Mouse (Mus musculus) embryonic facial prominence, embryonic 15.5 days (tissue): ENCODE data around the gene Arhgef28. TPM values are rescaled to one million over a fixed set of nuclear protein-coding genes. Genes with fewer than 3 reads are reported as not detected.
A peak's percentile ranks its signal among the peaks of the same experiment; 100 is the strongest.
"Not testable (repeated sequence)": the region's sequence is repeated elsewhere in the genome, so short reads cannot be mapped to it uniquely, and the experiment has no call there.

ENCODE experiments used
- ATAC-seq: fragments of 200-750 bp; cut with Nextera tagmentation; 2 replicates; pipeline ENCODE4 v1.8.0; 2017; ENCODE audit warnings: low read depth, moderate TSS enrichment; ENCODE audit not compliant: insufficient number of reproducible peaks, low FRiP score, low TSS enrichment
- H3K27ac ChIP-seq: fragments of 300-500 bp; sonication (generic); replicated peaks from 2 replicates; pipeline ENCODE4 v1.5.1; 2015; ENCODE audit warnings: mild to moderate bottlenecking, inconsistent platforms
- H3K27me3 ChIP-seq: fragments of 300-500 bp; sonication (generic); 2 replicates; pipeline ENCODE4 v1.6.1; 2015; ENCODE audit warnings: inconsistent platforms
- H3K36me3 ChIP-seq: fragments of 300-500 bp; sonication (generic); 2 replicates; pipeline ENCODE4 v1.6.1; 2015; ENCODE audit warnings: mild to moderate bottlenecking, inconsistent platforms
- H3K4me1 ChIP-seq: fragments of 300-500 bp; sonication (generic); 2 replicates; pipeline ENCODE4 v1.6.1; 2015; ENCODE audit warnings: inconsistent platforms
- H3K4me2 ChIP-seq: fragments of 300-500 bp; sonication (generic); replicated peaks from 2 replicates; pipeline ENCODE4 v1.6.1; 2015; ENCODE audit warnings: mild to moderate bottlenecking, inconsistent platforms
- H3K4me3 ChIP-seq: fragments of 300-500 bp; sonication (generic); replicated peaks from 2 replicates; pipeline ENCODE4 v1.5.1; 2015; ENCODE audit warnings: mild to moderate bottlenecking, inconsistent platforms
- H3K9ac ChIP-seq: fragments of 300-500 bp; sonication (generic); 2 replicates; pipeline ENCODE4 v1.6.1; 2015; ENCODE audit warnings: inconsistent platforms
- H3K9me3 ChIP-seq: fragments of 300-500 bp; sonication (generic); replicated peaks from 2 replicates; pipeline ENCODE4 v1.6.1; 2016; ENCODE audit warnings: inconsistent platforms
- WGBS: fragments of 180-500 bp; shearing (Covaris S2); methylation state at CpG from one replicate; pipeline ENCODE4 v1.1.7; 2015; 5-methylcytosine and 5-hydroxymethylcytosine counted together
- polyA plus RNA-seq: library from polyadenylated mRNA; unstranded; fragments of >200 nt; fragmentation: Nextera tagmentation; extraction: Ambion mirVana; gene quantifications from 2 replicates; pipeline ENCODE4 v1.2.1, GENCODE M21; 2015

Arhgef28 gene
- polyA plus RNA-seq, 1 experiment from 2014 or later = 14.7 TPM

DNA sequence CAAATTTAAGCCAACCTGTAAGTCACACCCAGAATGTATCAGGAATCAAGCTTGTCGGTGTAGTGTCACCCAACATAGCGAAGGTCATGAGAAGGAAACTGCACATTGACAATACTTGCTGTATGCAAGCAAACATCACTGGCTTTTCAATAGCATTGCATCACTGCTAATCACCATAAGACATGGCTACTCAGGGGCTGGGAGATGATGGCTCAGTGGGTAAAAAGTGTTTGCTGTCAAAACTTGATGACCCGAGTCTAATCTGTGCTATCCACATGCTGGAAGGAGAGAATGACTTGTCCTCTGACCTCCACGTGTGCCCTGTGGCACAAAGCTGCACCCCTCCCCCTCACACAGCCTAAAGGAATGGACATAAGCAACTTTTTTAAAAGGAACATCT lies 133.0 kb downstream of the Arhgef28 start:
- Histone ChIP-seq H3K9ac (no peak overlapping the region), H3K27ac (no peak overlapping the region), H3K9me3 (no peaks in the 10 kb centered on the region), H3K4me3 (no peak overlapping the region), H3K4me2 (no peak overlapping the region), H3K4me1 (no peaks in the 10 kb centered on the region), H3K36me3 (no peaks in the 10 kb centered on the region), H3K27me3 (no peaks in the 10 kb centered on the region)
- ATAC-seq = no peak
- WGBS = 70% methylated on average over 4 of the region's 4 CpGs

DNA sequence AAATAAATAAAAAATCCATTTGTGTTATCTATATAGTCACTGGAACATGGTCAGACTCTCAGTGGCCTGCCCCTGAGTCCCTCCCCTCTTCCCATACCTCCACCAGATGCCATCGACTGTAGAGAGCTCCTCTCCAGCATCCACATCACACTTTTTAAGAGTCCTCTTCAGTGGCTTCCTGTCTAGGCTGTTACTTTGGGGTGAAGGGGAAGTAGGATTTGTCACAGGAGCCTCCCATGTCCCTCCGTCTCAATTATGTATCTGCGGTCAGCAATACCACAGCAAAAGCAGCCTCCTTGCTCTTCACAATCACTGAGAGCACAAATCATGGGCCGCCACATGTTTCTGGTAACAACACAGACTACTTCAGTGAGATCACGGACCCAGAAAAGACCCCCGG lies 135.8 kb downstream of the Arhgef28 start:
- Histone ChIP-seq H3K4me2 (no peak overlapping the region), H3K36me3 (no peaks in the 10 kb centered on the region), H3K4me1 (no peaks in the 10 kb centered on the region), H3K4me3 (no peak overlapping the region), H3K27ac (no peak overlapping the region), H3K9ac (no peak overlapping the region), H3K9me3 (no peaks in the 10 kb centered on the region), H3K27me3 (no peaks in the 10 kb centered on the region)
- no peak for ATAC-seq
- 92% methylated on average over 6 of the region's 6 CpGs for WGBS

DNA sequence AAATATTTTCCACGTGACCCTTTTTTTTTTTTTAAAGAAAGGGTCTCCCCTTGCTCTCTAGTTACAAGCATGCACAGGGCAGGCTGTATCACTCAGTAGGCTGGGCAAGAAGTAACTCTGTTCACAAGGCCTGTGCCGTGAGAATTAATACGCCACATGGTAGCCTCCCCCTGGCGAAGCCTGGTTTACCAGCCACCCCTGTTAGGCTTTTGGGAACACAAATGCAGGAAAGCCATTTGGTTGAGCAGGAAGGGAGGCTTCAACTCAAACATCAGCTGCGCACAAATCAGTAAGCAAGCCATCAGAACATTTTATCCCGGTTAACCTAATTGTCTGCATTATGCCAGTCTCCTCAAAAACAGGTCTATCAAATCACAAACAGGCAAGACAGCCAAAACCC lies 136.6 kb downstream of the Arhgef28 start:
- Histone ChIP-seq H3K9me3 (no peaks in the 10 kb centered on the region), H3K4me2 (no peak overlapping the region), H3K27ac (no peak overlapping the region), H3K9ac (no peak overlapping the region), H3K27me3 (no peaks in the 10 kb centered on the region), H3K4me3 (no peak overlapping the region), H3K4me1 (no peaks in the 10 kb centered on the region), H3K36me3 (no peaks in the 10 kb centered on the region)
- 84% methylated on average over 6 of the region's 6 CpGs for WGBS
- no peak for ATAC-seq

DNA sequence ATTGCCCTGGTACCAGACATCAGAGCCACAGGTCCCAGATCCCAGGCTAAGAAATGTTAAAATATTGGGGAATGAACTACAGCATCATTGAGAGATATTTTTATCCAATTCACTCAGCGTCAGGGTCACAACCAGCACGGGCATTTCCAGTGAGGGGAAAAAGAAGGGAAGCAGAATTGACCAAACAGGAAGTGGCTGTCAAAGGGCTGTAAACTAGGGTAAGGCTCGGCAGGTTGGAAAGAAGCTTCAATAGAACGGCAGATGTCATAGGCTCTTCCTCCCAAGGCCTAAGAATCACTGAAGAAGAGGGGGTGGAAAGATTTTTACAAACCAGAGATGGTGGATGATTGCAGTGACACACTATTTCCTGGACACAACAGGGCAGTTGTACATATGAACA lies 143.4 kb downstream of the Arhgef28 start:
- Histone ChIP-seq H3K9ac (no peak overlapping the region), H3K4me3 (no peak overlapping the region), H3K27me3 (no peaks in the 10 kb centered on the region), H3K36me3 (no peaks in the 10 kb centered on the region), H3K4me1 (no peaks in the 10 kb centered on the region), H3K27ac (no peak overlapping the region), H3K9me3 (no peaks in the 10 kb centered on the region), H3K4me2 (no peak overlapping the region)
- no peak for ATAC-seq
- WGBS = 58% methylated on average over 4 of the region's 4 CpGs

DNA sequence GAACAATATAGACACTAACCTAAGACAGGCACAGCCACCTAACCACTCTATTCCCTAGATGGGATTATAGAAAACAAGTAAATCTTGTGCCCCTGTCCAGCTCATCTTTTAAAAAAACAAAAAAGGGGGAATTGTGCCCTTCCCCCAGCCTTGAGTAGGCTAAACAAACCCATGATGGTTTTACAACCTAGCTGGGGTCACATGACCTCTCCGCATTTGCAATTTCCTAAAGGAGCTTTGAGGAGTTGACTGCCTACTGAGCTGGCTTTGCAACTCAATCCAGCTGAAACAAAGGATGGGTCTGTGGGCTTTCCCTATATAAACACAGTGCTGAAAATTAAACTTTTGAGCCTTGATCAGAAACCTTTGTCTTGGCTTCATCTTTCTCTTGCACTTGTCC lies 146.1 kb downstream of the Arhgef28 start:
- not testable (repeated sequence) for H3K4me2 ChIP-seq, ATAC-seq, H3K36me3 ChIP-seq, H3K9me3 ChIP-seq, H3K27me3 ChIP-seq, H3K9ac ChIP-seq, H3K4me3 ChIP-seq, H3K27ac ChIP-seq
- peaks cover 11% of the 10 kb centered on the region for H3K4me1 ChIP-seq
- 81% methylated on average over 1 of the region's 1 CpGs for WGBS

DNA sequence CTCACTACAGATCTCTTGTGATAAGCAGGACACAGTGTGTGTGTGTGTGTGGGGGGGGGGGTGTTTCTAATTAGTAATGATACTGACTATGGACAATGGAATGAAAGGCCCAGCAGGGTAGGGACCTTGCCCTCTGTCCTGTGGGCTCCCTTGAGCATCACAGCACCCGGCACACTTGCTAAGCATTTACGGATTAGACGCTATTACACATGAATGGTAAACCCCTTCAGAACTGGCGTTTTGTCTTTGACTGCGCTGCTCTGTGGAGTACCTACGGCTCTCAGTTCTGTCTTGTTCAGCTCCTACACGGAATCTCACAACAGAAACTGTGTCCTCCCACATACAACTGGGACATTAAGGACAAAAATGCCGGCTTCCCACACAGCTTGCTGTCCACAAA lies 151.0 kb downstream of the Arhgef28 start:
- Histone ChIP-seq H3K27ac (no peak overlapping the region), H3K4me1 (peaks cover 11% of the 10 kb centered on the region), H3K36me3 (no peaks in the 10 kb centered on the region), H3K9ac (no peak overlapping the region), H3K4me2 (no peak overlapping the region), H3K9me3 (0 out of 2 replicates have a peak, but pooled peaks cover 5% of the 10 kb centered on the region), H3K27me3 (no peaks in the 10 kb centered on the region), H3K4me3 (no peak overlapping the region)
- no peak for ATAC-seq
- 76% methylated on average over 8 of the region's 8 CpGs for WGBS

DNA sequence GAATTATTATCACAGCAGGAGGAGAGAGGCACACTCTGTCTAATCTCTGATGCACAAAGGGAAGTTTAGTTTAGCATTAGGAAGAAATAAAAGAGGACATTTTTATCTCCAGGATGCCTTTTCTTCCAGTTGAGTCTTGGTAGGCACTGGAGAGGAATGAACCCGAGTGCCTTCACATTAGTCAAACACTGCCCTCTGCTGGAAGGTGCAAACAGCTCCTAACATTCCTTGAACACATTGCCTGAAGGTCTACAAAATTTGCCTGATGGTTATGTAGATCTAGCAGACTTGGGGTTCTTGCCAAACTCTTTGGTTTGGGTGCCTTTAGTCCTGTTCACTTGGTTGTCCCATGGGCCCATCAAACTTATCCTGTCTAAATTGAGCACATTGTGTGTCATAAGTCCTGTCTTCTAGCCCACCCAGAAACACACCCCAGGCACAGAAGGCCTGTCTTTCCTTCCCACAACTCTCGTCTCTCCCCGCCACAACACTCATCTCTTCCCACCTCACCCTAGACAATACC lies 165.6 kb downstream of the Arhgef28 start:
- no peaks in the 10 kb centered on the region for H3K36me3 ChIP-seq
- H3K4me2 ChIP-seq = no peak overlapping the region
- H3K27me3 ChIP-seq = no peaks in the 10 kb centered on the region; the same call in 1 of the 2 replicates
- H3K9me3 ChIP-seq = no peaks in the 10 kb centered on the region
- no peak overlapping the region for H3K4me3 ChIP-seq
- H3K27ac ChIP-seq = no peak overlapping the region
- WGBS = 58% methylated on average over 3 of the region's 3 CpGs
- H3K9ac ChIP-seq = no peak overlapping the region
- H3K4me1 ChIP-seq = no peaks in the 10 kb centered on the region
- no peak for ATAC-seq

DNA sequence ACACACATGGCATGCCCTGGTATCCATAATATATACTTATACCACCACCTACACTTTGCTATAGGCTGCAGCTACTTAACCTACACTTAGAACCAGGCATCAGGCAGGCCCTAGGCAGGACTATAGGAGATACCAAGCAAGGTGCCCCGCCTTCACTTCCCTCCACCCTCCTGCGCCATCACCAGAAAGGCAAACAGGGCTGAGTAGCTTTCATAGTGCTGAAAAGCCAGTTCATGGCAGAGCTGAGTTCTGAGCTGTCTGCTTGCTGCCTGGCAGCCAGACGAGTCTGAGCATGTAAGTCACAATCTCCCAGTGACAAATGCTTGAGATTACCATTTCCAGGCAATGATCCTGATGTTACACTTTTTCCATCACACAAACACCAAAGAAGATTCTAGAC lies 167.5 kb downstream of the Arhgef28 start:
- Histone ChIP-seq H3K27me3 (no peaks in the 10 kb centered on the region; the same call in 1 of the 2 replicates), H3K9ac (no peak overlapping the region), H3K4me3 (no peak overlapping the region), H3K36me3 (no peaks in the 10 kb centered on the region), H3K4me1 (no peaks in the 10 kb centered on the region), H3K27ac (no peak overlapping the region), H3K9me3 (no peaks in the 10 kb centered on the region), H3K4me2 (no peak overlapping the region)
- no peak for ATAC-seq
- 59% methylated on average over 3 of the region's 3 CpGs for WGBS

DNA sequence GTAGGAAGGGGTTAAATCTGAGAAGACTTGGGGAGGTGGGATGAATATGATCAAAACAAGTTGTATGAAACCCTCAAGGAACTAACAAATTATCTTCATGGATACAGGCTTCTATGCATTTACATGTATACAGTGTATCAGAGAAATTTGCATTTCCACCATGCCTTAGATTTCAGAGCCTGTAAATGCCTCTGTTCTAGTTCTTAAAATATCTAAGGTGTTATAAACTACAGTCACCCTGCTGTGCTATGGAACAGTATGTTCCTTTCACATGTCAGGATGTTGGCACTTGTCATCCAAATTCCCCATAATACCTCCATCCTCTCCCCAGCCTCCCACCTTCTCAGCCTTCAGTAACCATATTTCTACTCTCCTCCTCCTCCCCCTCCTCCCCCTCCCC lies 168.5 kb downstream of the Arhgef28 start:
- Histone ChIP-seq H3K9me3 (no peaks in the 10 kb centered on the region), H3K4me3 (no peak overlapping the region), H3K4me2 (no peak overlapping the region), H3K9ac (no peak overlapping the region), H3K27me3 (no peaks in the 10 kb centered on the region; the same call in 1 of the 2 replicates), H3K36me3 (no peaks in the 10 kb centered on the region), H3K4me1 (no peaks in the 10 kb centered on the region), H3K27ac (no peak overlapping the region)
- no peak for ATAC-seq

DNA sequence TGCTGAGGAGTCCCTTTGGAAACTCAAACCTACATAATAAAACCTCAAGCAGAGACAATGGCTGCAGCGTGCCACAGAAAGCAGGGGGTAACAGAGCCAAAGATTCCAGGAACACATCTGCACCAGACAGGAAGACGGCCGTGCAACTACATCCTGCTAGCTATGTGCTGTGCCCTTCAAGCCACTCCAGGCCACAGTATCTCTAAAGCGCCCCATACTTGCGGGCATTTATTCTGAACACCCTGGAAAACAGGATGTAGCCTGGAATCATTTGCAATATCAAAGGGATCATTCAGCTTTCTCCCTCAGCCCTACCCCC lies 174.6 kb downstream of the Arhgef28 start:
- ATAC-seq = no peak; the same call in 1 of the 2 replicates
- H3K27me3 ChIP-seq = no peaks in the 10 kb centered on the region; the same call in 1 of the 2 replicates
- H3K9me3 ChIP-seq = no peaks in the 10 kb centered on the region
- H3K4me3 ChIP-seq = peak overlapping the region; percentile 35
- peak overlapping the region; percentile 46 for H3K4me2 ChIP-seq
- H3K36me3 ChIP-seq = no peaks in the 10 kb centered on the region
- WGBS = 25% methylated on average over 5 of the region's 5 CpGs
- peaks cover 21% of the 10 kb centered on the region for H3K4me1 ChIP-seq
- H3K27ac ChIP-seq = 0 out of 2 replicates have a peak overlapping the region, but pooled peaks have one; percentile 49
- H3K9ac ChIP-seq = no peak overlapping the region

DNA sequence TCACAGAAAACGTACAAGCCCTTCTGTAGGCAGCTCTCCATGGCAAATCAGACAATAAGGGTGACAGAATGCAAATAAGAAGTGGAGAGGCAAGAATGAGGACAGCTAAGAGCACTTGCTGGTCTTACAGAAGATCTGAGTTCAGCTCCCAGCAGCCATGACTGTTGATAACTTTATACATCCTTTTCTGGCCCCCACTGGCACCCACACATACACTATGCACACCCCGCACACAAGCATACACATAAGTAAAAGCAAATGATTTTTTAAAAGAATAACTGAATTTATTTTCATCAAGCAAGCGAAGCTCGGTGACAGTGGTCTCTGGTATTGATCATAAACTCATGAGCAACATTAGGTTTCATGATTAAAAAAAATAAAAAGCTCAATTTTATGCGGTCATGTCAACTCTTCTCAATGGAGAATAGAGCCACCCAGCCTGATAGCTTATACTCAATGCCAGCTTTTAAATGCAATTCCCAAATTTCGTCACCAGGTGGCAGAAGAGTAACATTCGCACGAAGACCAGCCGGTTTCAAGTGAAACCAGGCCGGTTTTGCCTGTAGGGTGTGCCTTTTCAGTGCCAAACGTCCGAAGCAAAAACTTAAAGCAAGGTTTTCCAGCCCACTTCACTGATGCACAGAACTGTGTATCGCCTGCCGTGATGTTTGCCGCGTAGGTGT lies 175.1 kb downstream of the Arhgef28 start:
- Histone ChIP-seq H3K27me3 (no peaks in the 10 kb centered on the region; the same call in 1 of the 2 replicates), H3K27ac (0 out of 2 replicates have a peak overlapping the region, but pooled peaks have one; percentile 49), H3K9me3 (no peaks in the 10 kb centered on the region), H3K9ac (no peak overlapping the region), H3K4me1 (peaks cover 21% of the 10 kb centered on the region), H3K36me3 (no peaks in the 10 kb centered on the region), H3K4me3 (peak overlapping the region; percentile 35), H3K4me2 (peak overlapping the region; percentile 46)
- peak; percentile 64 for ATAC-seq
- 12% methylated on average over 16 of the region's 16 CpGs for WGBS

DNA sequence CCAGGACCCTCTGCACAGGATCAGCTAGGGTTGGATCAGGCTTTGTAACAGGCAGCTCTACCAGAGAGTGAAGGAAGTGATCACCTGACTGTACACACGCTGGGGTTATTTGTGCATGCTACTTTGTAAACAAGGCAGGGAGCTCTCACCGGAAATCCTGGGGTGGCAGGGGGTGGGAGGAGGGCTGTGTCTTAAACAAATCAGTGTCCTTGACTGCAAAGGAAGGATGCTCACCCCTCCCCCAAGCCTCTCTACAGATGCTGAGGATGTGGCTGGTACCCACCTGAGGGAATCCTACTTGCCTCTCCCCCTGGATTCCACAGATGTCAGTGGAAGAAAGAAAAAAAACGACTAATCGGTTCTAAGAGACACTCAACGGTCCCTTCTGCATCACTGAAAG lies 176.2 kb downstream of the Arhgef28 start:
- Histone ChIP-seq H3K9ac (no peak overlapping the region), H3K4me1 (peaks cover 21% of the 10 kb centered on the region), H3K4me3 (no peak overlapping the region), H3K4me2 (no peak overlapping the region), H3K27me3 (no peaks in the 10 kb centered on the region), H3K27ac (no peak overlapping the region), H3K36me3 (no peaks in the 10 kb centered on the region), H3K9me3 (no peaks in the 10 kb centered on the region)
- no peak for ATAC-seq
- WGBS = 13% methylated on average over 5 of the region's 5 CpGs
